Mouse (Mus musculus): Measurements from ENCODE around the gene Zfp59.
A peak's percentile ranks its signal among the peaks of the same experiment; 100 is the strongest.
"Not testable (repeated sequence)": the region's sequence is repeated elsewhere in the genome, so short reads cannot be mapped to it uniquely, and the experiment has no call there.

Zfp59 gene

GRCm38 (mm10) chr7:27838323-27839249, at the start of gene Zfp59:
Zfp59 (plus strand) TSS chr7:27838607.
- peak; percentile 83 for DNase-seq (ENCODE audit: low read depth, low spot score)

GRCm38 (mm10) chr7:27789306-27789705, 49.1 kb upstream of the Zfp59 start:
- DNase-seq (ENCODE audit: low read depth, low spot score) = no peak

GRCm38 (mm10) chr7:27793865-27794264, 44.5 kb upstream of the Zfp59 start:
- not testable (repeated sequence) for DNase-seq (ENCODE audit: low read depth, low spot score)

GRCm38 (mm10) chr7:27794566-27794965, 43.8 kb upstream of the Zfp59 start:
- DNase-seq (ENCODE audit: low read depth, low spot score) = no peak

GRCm38 (mm10) chr7:27797906-27798811, 40.2 kb upstream of the Zfp59 start:
- no peak for DNase-seq (ENCODE audit: low read depth, low spot score)

GRCm38 (mm10) chr7:27801137-27801536, 37.3 kb upstream of the Zfp59 start:
- peak; percentile 15 for DNase-seq (ENCODE audit: low read depth, low spot score)

- no peak for DNase-seq (ENCODE audit: low read depth, low spot score)
These were observed 35.4 kb upstream of the Zfp59 start for GRCm38 (mm10) chr7:27802986-27803385.

GRCm38 (mm10) chr7:27804297-27805030, 33.9 kb upstream of the Zfp59 start:
- DNase-seq (ENCODE audit: low read depth, low spot score) = peak; percentile 78

- DNase-seq (ENCODE audit: low read depth, low spot score) = not testable (repeated sequence)
These were observed 31.5 kb upstream of the Zfp59 start, which contains the start of gene Zfp626 for GRCm38 (mm10) chr7:27806896-27807295. Zfp626 (plus strand) TSS chr7:27807196.

GRCm38 (mm10) chr7:27807305-27807704, 31.1 kb upstream of the Zfp59 start:
- not testable (repeated sequence) for DNase-seq (ENCODE audit: low read depth, low spot score)

GRCm38 (mm10) chr7:27818526-27819110, 19.8 kb upstream of the Zfp59 start:
- DNase-seq (ENCODE audit: low read depth, low spot score) = no peak

GRCm38 (mm10) chr7:27822611-27823010, 15.8 kb upstream of the Zfp59 start:
- no peak for DNase-seq (ENCODE audit: low read depth, low spot score)

- DNase-seq (ENCODE audit: low read depth, low spot score) = no peak
These were observed 4.3 kb upstream of the Zfp59 start for GRCm38 (mm10) chr7:27834131-27834530.

GRCm38 (mm10) chr7:27837896-27838295, 511 bp upstream of the Zfp59 start:
- peak; percentile 13 for DNase-seq (ENCODE audit: low read depth, low spot score)

GRCm38 (mm10) chr7:27839596-27839995, 1.2 kb downstream of the Zfp59 start:
- DNase-seq (ENCODE audit: low read depth, low spot score) = no peak

GRCm38 (mm10) chr7:27840104-27840503, 1.7 kb downstream of the Zfp59 start:
- DNase-seq (ENCODE audit: low read depth, low spot score) = no peak

GRCm38 (mm10) chr7:27857227-27857626, 18.8 kb downstream of the Zfp59 start, which contains the start of gene Zfp607a:
Zfp607a (plus strand) TSS chr7:27857527.
- no peak for DNase-seq (ENCODE audit: low read depth, low spot score)

GRCm38 (mm10) chr7:27859301-27860251, 21.2 kb downstream of the Zfp59 start:
- peak; percentile 50 for DNase-seq (ENCODE audit: low read depth, low spot score)

GRCm38 (mm10) chr7:27860396-27861235, 22.2 kb downstream of the Zfp59 start:
- DNase-seq (ENCODE audit: low read depth, low spot score) = peak; percentile 86
